Mouse (Mus musculus) kidney, adult 8-10 months (tissue): ENCODE measurements around the gene Zfp820.
"Not testable (repeated sequence)": the region's sequence is repeated elsewhere in the genome, so short reads cannot be mapped to it uniquely, and the experiment has no call there.

Experiments
- DNase-seq, 2 experiments: peaks; one replicate each; pipeline ENCODE4 v3.0.0; 2022

Gene Zfp820

DNA sequence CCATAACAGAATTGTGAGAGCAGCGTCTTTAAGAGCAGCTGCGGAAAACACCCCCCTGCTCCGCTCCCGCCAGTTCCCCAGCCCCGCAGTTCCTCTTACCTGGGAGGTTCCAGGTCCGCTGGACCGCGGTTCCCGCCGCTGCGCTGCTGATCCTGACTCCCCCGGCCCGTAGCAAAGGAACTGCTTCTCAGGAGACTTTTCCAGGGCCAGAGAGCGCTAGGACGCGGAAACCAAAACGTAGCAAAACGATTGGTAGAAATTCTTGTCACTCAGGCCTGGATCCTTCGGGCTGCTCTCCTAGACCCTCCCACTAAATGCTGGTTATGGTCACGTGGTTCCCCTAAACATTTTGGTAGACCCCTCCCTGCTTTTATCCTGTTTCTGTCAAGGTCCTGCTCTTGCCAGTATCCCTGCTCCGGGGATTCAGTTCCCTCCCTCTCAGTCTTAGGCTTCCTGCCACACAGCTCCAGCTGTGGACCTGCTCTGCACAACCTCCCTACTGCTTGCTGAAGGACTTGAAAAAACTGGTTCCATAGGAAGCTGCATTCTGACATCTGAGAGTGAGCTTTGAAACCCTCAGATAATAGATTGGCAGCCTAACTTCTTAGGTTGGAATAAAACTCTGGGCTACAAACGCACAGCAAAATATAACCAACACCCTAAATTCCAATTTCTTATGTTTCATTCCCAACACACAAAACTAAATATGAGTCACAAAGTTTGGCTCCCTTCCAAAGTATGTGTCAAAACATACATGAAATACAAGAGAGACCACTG is at the start of gene Zfp820:
Gene Zfp820 (minus strand): TSS at position 228 of the 777 bp plus-strand sequence.
- DNase-seq = peak; percentile 61 to 62

GRCm38 (mm10) chr17:21871256-21871655 is 25.7 kb upstream of the Zfp820 start:
- no peak for DNase-seq

DNA sequence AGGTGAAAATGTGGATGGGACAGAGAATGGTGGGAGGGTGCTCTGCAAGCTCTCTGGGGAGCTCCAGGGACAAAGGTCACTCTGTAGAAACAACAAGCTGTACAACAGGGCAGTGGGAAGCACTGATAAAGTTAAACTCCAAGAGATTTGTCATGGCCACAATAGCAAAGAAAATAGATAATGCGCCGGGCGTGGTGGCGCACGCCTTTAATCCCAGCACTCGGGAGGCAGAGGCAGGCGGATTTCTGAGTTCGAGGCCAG is 680 bp upstream of the Zfp820 start:
- not testable (repeated sequence) for DNase-seq

DNA sequence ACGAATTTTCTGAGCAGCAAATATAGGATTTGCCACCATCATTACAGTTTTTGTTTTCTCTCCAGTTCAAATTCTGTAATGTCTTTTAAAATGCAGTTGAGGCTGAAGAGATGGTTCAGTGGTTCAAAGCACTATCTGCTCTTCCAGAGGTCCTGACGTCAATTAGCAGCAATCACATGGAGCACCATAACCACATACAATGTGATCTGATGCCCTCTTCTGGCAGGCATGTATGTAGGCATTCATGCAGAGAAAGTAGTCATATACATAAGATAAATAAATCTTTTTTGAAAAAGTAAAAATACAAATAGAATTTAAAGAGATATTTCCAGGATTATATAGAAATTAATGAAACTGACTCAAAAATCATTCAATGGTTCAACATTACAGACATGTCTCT is 7.1 kb downstream of the Zfp820 start:
- DNase-seq = no peak

DNA sequence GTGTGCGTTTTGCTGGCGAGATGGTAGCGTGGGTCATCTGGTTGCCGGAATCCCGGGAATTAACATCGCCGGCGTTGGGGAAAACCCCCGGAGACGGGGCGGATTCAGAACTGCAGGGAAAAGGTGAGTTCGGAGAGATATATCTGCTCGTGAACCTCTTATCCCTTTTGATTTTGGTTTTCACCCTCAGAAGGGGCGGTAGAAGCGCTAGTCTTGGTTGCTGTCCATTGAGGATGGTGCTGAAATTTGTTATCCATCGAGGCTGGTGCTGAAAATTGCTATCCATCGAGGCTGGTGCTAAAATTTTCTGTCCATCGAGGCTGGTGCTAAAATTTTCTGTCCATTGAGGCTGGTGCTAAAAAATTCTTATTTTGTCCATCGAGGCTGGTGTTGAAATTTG is 44.2 kb downstream of the Zfp820 start:
- DNase-seq = not testable (repeated sequence)

GRCm38 (mm10) chr17:21792256-21792655 is 53.3 kb downstream of the Zfp820 start:
- DNase-seq = no peak

DNA sequence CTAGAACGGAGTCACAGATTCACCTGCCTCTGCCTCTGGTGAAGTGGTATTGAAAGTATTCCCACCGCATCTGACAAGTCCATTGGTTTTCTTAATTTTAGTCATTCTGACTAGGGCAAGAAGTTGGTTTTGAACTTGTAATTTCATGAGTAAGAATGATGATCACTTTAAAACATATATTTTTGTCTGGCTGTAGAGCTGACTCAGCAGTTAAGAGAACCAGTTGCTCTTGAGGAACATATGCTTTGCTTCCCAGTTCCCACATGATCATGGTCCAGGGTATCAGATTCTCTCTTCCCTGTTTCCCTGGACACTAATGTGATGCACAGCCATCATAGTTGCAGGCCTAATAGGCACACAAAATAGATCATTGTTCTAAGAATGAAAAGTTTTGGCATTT is 75.2 kb downstream of the Zfp820 start:
- no peak for DNase-seq
